Mouse (Mus musculus) olfactory bulb, adult 2 months (tissue): ENCODE data around the gene Mat2b. TPM values are rescaled to one million over a fixed set of nuclear protein-coding genes. Genes with fewer than 3 reads are reported as not detected.

ENCODE experiments used
- H3K27ac ChIP-seq: fragments of 200-500 bp; 2 replicates; pipeline ENCODE4 v1.5.1; 2012; ENCODE audit warnings: low read depth, low read length; ENCODE audit not compliant: insufficient read depth
- H3K4me1 ChIP-seq: fragments of 200-500 bp; 2 replicates; pipeline ENCODE4 v1.6.1; 2012; ENCODE audit warnings: low read length; ENCODE audit not compliant: control insufficient read depth, insufficient read depth
- H3K4me3 ChIP-seq: fragments of 200-500 bp; 2 replicates; pipeline ENCODE4 v1.5.1; 2012; ENCODE audit warnings: mild to moderate bottlenecking, low read depth, low read length, moderate library complexity; ENCODE audit not compliant: insufficient read depth
- CTCF ChIP-seq: fragments of 200-500 bp; IDR thresholded peaks from 2 replicates; pipeline ENCODE4 v1.5.1; 2012; ENCODE audit warnings: low read depth, mild to moderate bottlenecking, low read length, moderate library complexity; ENCODE audit not compliant: insufficient read depth
- POLR2A ChIP-seq: fragments of 200-500 bp; IDR thresholded peaks from 2 replicates; pipeline ENCODE4 v1.6.1; 2012; ENCODE audit warnings: mild to moderate bottlenecking, low read depth, low read length, moderate library complexity; ENCODE audit not compliant: insufficient read depth
- WGBS: fragments of 180-500 bp; shearing (Covaris S2); methylation state at CpG from one replicate; pipeline ENCODE4 v1.1.7; 2018; 5-methylcytosine and 5-hydroxymethylcytosine counted together
- polyA plus RNA-seq: library from polyadenylated mRNA; stranded (reverse); fragments of >200 nt; gene quantifications from 2 replicates; pipeline ENCODE4 v1.2.4, GENCODE M21; 2012; ENCODE audit warnings: low replicate concordance; ENCODE audit not compliant: missing spikeins, insufficient read depth, insufficient read length

Gene Mat2b
- not detected in 2 replicates for polyA plus RNA-seq

DNA sequence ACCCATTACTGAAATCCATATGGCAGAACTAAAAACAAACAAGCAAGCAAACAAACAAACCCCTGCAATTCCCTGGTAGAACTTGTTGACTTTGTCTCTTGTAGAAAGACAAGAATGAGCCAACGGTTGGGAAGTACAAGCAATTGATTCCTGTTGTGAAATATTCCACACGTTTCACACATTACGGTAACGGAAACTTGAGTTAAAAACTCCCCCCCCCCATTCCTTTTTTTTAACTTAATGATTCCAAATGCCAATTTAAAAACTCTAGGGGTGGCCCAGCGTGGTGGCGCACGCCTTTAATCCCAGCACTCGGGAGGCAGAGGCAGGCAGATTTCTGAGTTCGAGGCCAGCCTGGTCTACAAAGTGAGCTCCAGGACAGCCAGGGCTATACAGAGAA lies at the start of gene Mat2b:
Gene Mat2b (minus strand): TSS at position 101 of the 400 bp plus-strand sequence.
- WGBS = 73% methylated on average over 9 of the region's 9 CpGs
- H3K4me3 ChIP-seq = peak within 1 kb of the TSS; percentile 73
- no peak for TF ChIP-seq POLR2A
- no peak for TF ChIP-seq CTCF
- peaks cover 9% of the 10 kb centered on the region for H3K4me1 ChIP-seq
- peak within 1 kb of the TSS; percentile 94 for H3K27ac ChIP-seq

DNA sequence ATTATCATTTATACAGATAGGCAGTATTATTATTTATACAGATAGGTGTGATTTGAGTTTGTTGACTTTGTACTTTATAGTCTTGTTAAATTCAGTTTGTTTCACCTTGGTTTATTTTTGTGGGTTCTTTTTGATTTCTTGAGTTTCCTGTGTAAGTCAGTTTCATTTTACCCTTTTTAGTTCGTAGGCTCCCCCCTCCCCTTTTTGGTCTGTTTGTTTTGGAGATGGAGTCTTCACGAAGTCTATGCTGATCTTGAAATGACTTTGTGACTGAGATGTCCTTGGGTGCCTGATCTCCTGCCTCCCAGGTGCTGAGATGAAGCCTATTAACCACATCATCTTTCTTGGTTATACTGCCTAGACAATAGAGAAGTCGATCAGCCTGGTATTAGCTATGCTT lies 49.3 kb upstream of the Mat2b start:
- WGBS = 89% methylated on average over 3 of the region's 3 CpGs
- no peak for TF ChIP-seq CTCF
- no peaks in the 10 kb centered on the region for H3K4me1 ChIP-seq
- H3K27ac ChIP-seq = no peak overlapping the region
- H3K4me3 ChIP-seq = no peak overlapping the region

DNA sequence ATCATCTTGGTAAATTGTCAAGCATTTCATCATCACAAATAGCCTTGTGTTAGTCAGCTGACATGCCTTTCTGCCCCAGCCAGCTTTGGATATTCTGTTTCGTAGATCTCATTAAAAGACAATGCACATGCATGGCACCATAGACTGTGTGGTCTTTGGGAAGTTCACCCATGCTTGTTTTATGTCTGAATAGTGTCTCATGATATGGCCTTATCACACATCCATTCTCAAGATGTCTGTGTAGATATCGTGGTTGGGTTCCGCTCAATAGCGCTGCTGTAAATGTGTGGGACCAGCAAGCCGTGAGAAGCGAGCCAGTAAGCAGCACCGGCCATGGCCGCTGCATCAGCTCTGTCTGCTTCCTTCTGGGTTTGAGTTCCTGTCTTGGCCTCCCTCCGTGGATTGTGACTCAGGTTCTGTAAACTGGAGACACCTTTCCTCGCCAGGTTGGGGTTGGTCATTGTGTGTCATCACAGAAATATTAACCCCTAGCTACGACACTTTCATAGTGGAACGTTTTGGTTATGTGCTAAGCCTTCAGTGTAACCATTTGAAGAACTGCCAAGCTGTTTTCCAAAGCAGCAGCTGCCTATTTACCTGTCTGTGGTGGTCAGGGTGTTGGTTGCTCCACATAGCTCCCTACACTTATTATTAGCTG lies 46.7 kb upstream of the Mat2b start:
- TF ChIP-seq CTCF (no peak), POLR2A (no peak)
- H3K27ac ChIP-seq = no peak overlapping the region
- 94% methylated on average over 12 of the region's 12 CpGs for WGBS
- H3K4me3 ChIP-seq = no peak overlapping the region
- H3K4me1 ChIP-seq = no peaks in the 10 kb centered on the region

DNA sequence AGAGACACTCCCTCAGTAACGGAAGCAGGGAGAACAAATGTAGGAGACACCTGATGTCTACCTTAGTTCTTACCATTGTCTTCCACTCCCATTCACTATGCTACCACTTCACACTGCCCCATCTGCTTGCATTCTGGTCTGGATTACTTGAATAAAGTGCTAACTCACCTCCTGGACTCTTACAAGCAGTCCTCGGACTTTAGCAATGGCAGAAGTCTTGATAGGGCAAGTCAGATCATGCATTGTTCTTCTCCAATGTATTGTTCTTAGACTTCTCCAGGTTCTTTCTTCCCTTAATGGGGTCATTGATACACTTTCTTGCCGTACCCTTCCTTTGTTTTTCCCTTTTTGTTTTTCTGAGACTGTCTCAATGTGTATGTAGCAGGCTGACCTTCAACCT lies 42.4 kb upstream of the Mat2b start:
- Histone ChIP-seq H3K4me1 (peaks cover 4% of the 10 kb centered on the region), H3K4me3 (no peak overlapping the region), H3K27ac (no peak overlapping the region)
- 83% methylated on average over 3 of the region's 3 CpGs for WGBS
- TF ChIP-seq CTCF (no peak), POLR2A (no peak)

DNA sequence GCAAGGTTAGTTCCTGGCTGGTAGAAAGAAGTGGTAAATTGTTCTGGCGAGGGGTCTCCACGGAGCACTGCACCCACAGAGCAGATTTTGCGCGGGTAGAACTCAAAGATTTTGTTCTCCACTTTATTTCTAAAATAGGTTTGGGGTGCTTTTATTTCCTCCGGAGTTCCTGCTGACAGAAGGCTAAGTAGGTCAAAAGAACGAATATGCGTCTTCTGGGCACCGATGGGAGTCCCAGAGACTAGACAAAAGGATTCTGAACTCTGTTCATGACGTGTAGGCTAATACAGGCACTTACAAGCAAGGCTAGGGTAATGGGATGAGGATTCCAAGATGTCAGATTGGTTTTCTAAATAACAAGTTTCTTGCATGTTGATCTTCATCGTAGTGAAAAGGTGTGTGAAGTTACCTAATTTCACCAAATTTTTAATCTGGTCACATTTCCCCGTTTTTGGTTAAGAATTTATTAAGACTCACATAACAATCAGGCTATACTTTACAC lies 39.3 kb upstream of the Mat2b start:
- H3K27ac ChIP-seq = no peak overlapping the region
- H3K4me3 ChIP-seq = peak overlapping the region; percentile 95
- TF ChIP-seq CTCF (no peak), POLR2A (no peak)
- H3K4me1 ChIP-seq = peaks cover 4% of the 10 kb centered on the region
- WGBS = 4% methylated on average over 11 of the region's 11 CpGs

DNA sequence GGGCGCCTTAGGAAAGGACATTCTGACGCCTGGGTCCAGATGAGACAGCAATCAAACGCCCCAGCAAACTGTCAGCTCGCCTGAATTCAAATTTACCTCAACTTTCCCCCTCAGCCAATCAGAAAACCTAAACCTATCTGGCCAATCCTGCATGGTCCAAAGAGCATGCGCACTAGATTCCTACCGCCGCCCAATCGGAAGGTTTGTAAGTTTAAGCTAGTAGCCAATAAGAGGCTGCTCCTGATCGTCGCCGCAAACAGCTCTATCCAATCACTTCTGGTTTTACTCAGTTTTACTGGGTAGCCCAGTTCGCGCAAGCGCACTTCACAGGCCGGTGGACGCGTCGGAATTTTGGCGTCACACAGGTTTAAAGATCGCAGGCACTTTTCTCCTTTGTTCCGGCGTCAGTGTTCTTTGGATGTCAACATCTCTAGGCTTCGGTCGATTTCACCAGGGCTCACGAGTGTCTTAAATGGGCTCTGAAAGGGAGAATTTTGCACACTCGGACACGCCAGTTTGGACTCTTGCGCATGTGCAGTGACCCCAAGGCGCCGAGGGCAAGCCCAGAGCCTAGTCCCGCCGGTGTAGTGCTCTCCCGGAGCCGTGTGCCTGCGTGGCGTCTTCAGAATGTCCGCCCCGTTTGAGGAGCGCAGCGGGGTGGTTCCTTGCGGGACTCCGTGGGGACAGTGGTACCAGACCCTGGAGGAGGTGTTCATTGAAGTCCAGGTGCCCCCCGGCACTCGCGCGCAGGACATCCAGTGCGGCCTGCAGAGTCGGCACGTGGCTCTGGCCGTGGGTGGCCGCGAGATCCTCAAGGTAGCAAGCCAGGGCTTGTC lies 38.6 kb upstream of the Mat2b start, which contains the start of the genes Hmmr and Nudcd2:
Gene Hmmr (minus strand): TSS at position 84 of the 836 bp plus-strand sequence.
Gene Nudcd2 (plus strand): TSS at position 329 of the 836 bp plus-strand sequence.
- Histone ChIP-seq H3K4me1 (peaks cover 4% of the 10 kb centered on the region), H3K27ac (0 out of 2 replicates have a peak within 1 kb of the TSS, but pooled peaks have one; percentile 71), H3K4me3 (peak within 1 kb of the TSS; percentile 95)
- TF ChIP-seq CTCF (no peak), POLR2A (peak; percentile 21; the same call in 1 of the 2 replicates)
- WGBS = under 1% methylated on average over 52 of the region's 52 CpGs

GRCm38 (mm10) chr11:40732997-40733338 lies 38.0 kb upstream of the Mat2b start:
- WGBS = under 1% methylated on average over 14 of the region's 14 CpGs
- H3K4me1 ChIP-seq = peaks cover 4% of the 10 kb centered on the region
- H3K4me3 ChIP-seq = peak overlapping the region; percentile 11; the same call in 1 of the 2 replicates
- H3K27ac ChIP-seq = no peak overlapping the region
- no peak for TF ChIP-seq POLR2A
- TF ChIP-seq CTCF = no peak

GRCm38 (mm10) chr11:40718324-40718723 lies 23.3 kb upstream of the Mat2b start:
- Histone ChIP-seq H3K4me3 (no peak overlapping the region), H3K4me1 (no peaks in the 10 kb centered on the region), H3K27ac (no peak overlapping the region)
- TF ChIP-seq POLR2A = no peak
- no peak for TF ChIP-seq CTCF

- WGBS = 90% methylated on average over 5 of the region's 5 CpGs
- H3K4me3 ChIP-seq = no peak overlapping the region
- H3K27ac ChIP-seq = no peak overlapping the region
- H3K4me1 ChIP-seq = no peaks in the 10 kb centered on the region
- TF ChIP-seq POLR2A (no peak), CTCF (no peak)
These were observed 20.5 kb upstream of the Mat2b start for GRCm38 (mm10) chr11:40715524-40715923.
